ENCODE assay signal across 22 mouse cellular contexts in the genomic region with DNA sequence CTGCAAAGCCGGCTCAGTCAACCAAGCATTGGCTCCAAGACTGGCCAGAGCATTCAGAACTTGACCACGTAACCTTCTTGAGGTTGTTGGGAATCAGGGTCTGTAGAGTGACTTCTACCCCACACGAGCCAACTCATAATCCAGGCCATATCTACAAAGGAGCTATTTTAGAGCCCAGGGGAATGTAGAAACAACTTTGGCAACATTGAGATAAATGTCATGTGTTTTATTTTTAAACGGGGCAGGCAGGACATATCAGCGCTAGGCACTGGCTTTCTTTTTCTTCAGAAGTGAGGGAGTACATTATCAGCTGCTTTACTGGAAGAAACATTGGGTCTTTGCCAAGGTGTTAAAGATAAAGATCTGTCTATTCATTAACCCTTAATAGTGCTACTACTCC. TPM values are rescaled to one million over a fixed set of nuclear protein-coding genes. Genes with fewer than 3 reads are reported as not detected.
DNase-seq lines count a peak whose midpoint lies in the region; ATAC-seq and TF ChIP-seq lines count a peak whose summit lies in the region.
"Had no signal": no experiment of that assay in that cellular context is flagged by ENCODE, and none has a peak within 500 bp of the region (broad histone marks: within the 10 kb centered on the region; RNA-seq: fewer than 3 reads in every experiment).

No protein-coding gene starts in this region.

- H3K4me3 ChIP-seq in heart, adult 2 months, result no peak overlapping the region
- no peak overlapping the region for H3K4me3 ChIP-seq in heart, embryonic 14.5 days (ENCODE audit: control insufficient read depth in 1 of 2, insufficient read depth in 1 of 2, low read depth in 1 of 2, low read length in 2 of 2)
- H3K4me3 ChIP-seq in limb, embryonic 14.5 days (replicated peaks; ENCODE audit: low read length), result no peak overlapping the region
- H3K4me3 ChIP-seq in limb, embryonic 10.5 days, result no peak overlapping the region
- H3K4me3 ChIP-seq in heart, postnatal 0 days (ENCODE audit: low read depth, low read length), result no peak overlapping the region
- H3K4me3 ChIP-seq: embryonic facial prominence, embryonic 12.5 days; hindbrain, embryonic 10.5 days; intestine, embryonic 15.5 days had no signal

- peak overlapping the region; percentile 53; the same call in 1 of the 2 replicates for H3K27ac ChIP-seq in heart, adult 2 months
- H3K27ac ChIP-seq in heart, embryonic 14.5 days (replicated peaks in 1 of 2; ENCODE audit: control insufficient read depth in 1 of 2, insufficient read depth in 1 of 2, low read depth in 2 of 2, low read length in 2 of 2), result peak overlapping the region; percentile 66 to 86
- no peak overlapping the region for H3K27ac ChIP-seq in limb, embryonic 14.5 days (replicated peaks; ENCODE audit: low read depth, low read length)
- H3K27ac ChIP-seq in limb, embryonic 10.5 days, result no peak overlapping the region
- peak overlapping the region; percentile 57 for H3K27ac ChIP-seq in heart, postnatal 0 days (ENCODE audit: low read depth)
- H3K27ac ChIP-seq: embryonic facial prominence, embryonic 12.5 days; hindbrain, embryonic 10.5 days; hindbrain, embryonic 14.5 days; intestine, embryonic 15.5 days had no signal

- H3K36me3 ChIP-seq in heart, adult 2 months (ENCODE audit: control insufficient read depth, insufficient read depth, low read length), result peaks cover 2% of the 10 kb centered on the region; the same call in 1 of the 2 replicates
- no peaks in the 10 kb centered on the region for H3K36me3 ChIP-seq in heart, embryonic 14.5 days (ENCODE audit: control insufficient read depth, insufficient read depth, low read length)
- H3K36me3 ChIP-seq in limb, embryonic 14.5 days (ENCODE audit: control insufficient read depth, insufficient read depth, low read length), result no peaks in the 10 kb centered on the region
- no peaks in the 10 kb centered on the region for H3K36me3 ChIP-seq in limb, embryonic 10.5 days
- H3K36me3 ChIP-seq in heart, postnatal 0 days (replicated peaks; ENCODE audit: control insufficient read depth, insufficient read depth, low read length), result no peaks in the 10 kb centered on the region
- H3K36me3 ChIP-seq: embryonic facial prominence, embryonic 12.5 days; hindbrain, embryonic 10.5 days; intestine, embryonic 15.5 days had no signal

- no peaks in the 10 kb centered on the region for H3K27me3 ChIP-seq in heart, adult 2 months (ENCODE audit: control insufficient read depth, insufficient read depth, low read length)
- H3K27me3 ChIP-seq in heart, embryonic 14.5 days (ENCODE audit: control insufficient read depth, insufficient read depth, low read length), result no peaks in the 10 kb centered on the region
- H3K27me3 ChIP-seq in limb, embryonic 14.5 days (ENCODE audit: control insufficient read depth, insufficient read depth, low read length), result no peaks in the 10 kb centered on the region
- no peaks in the 10 kb centered on the region for H3K27me3 ChIP-seq in limb, embryonic 10.5 days (ENCODE audit: low read depth, poor library complexity, severe bottlenecking)
- no peaks in the 10 kb centered on the region for H3K27me3 ChIP-seq in heart, postnatal 0 days (ENCODE audit: control insufficient read depth, insufficient read depth, low read length)
- H3K27me3 ChIP-seq: embryonic facial prominence, embryonic 12.5 days; intestine, embryonic 15.5 days had no signal

- DNase-seq in heart, adult 2 months, result no peak
- DNase-seq in heart, postnatal 25 days (ENCODE audit: low spot score), result no peak
- DNase-seq in heart, postnatal 4 days, result no peak
- peak; percentile 26 for DNase-seq in limb, embryonic 14.5 days (ENCODE audit: low spot score)
- no peak for DNase-seq in limb, embryonic 10.5 days (ENCODE audit: low spot score)
- peak; percentile 31 for DNase-seq in heart, postnatal 0 days (ENCODE audit: low spot score)
- DNase-seq: adrenal gland, postnatal 14 days; cerebellum, adult 11-12 months; cerebellum, adult 9-10 months; cerebellum, postnatal 25 days; forebrain, postnatal 0 days; gastrocnemius, postnatal 14 days; kidney, adult 18-20 months had no signal

- 19% methylated on average over 5 of the region's 5 CpGs for WGBS in heart, adult 2 months
- WGBS in heart, embryonic 14.5 days, result 18% methylated on average over 5 of the region's 5 CpGs
- WGBS in limb, embryonic 14.5 days, result 61% methylated on average over 5 of the region's 5 CpGs
- 89% methylated on average over 5 of the region's 5 CpGs for WGBS in limb, embryonic 10.5 days
- 14% methylated on average over 5 of the region's 5 CpGs for WGBS in heart, postnatal 0 days

- TF ChIP-seq CTCF in heart, adult 2 months (IDR thresholded peaks at IDR 0.05), result no peak
- no peak for TF ChIP-seq CTCF in heart, postnatal 0 days (IDR thresholded peaks at IDR 0.05; ENCODE audit: low read depth)

- peaks cover 2% of the 10 kb centered on the region for H3K4me1 ChIP-seq in heart, adult 2 months (ENCODE audit: control insufficient read depth, insufficient read depth, low read length)
- H3K4me1 ChIP-seq in heart, embryonic 14.5 days (ENCODE audit: control insufficient read depth in 2 of 2, insufficient read depth in 2 of 2, low read length in 2 of 2), result peaks cover 17 to 58% of the 10 kb centered on the region in 2 experiments
- peaks cover 2% of the 10 kb centered on the region; the same call in 1 of the 2 replicates for H3K4me1 ChIP-seq in limb, embryonic 14.5 days (ENCODE audit: control insufficient read depth, insufficient read depth, low read length)
- H3K4me1 ChIP-seq in limb, embryonic 10.5 days, result no peaks in the 10 kb centered on the region
- peaks cover 30% of the 10 kb centered on the region for H3K4me1 ChIP-seq in heart, postnatal 0 days (ENCODE audit: control insufficient read depth, insufficient read depth)
- H3K4me1 ChIP-seq: embryonic facial prominence, embryonic 12.5 days; hindbrain, embryonic 10.5 days had no signal

- intact Hi-C loops in heart, adult 2 months (cut with DNase I), result no loop called here
- intact Hi-C loops in heart, postnatal 25 days (cut with DNase I), result no loop called here

- TF ChIP-seq POLR2A in heart, adult 2 months (IDR thresholded peaks at IDR 0.05; ENCODE audit: insufficient read depth, low read depth, low read length), result no peak
- no peak for TF ChIP-seq POLR2A in limb, embryonic 14.5 days (IDR thresholded peaks at IDR 0.05; ENCODE audit: borderline replicate concordance, extremely low read depth, insufficient read depth, insufficient read length)

- H3K4me2 ChIP-seq in heart, embryonic 14.5 days (ENCODE audit: low read length), result peak overlapping the region; percentile 43
- H3K4me2 ChIP-seq in limb, embryonic 14.5 days (replicated peaks; ENCODE audit: low read depth, low read length, severe bottlenecking), result no peak overlapping the region
- H3K4me2 ChIP-seq in heart, postnatal 0 days (ENCODE audit: low read depth, low read length), result peak overlapping the region; percentile 31; the same call in 1 of the 2 replicates
- H3K4me2 ChIP-seq: embryonic facial prominence, embryonic 12.5 days; hindbrain, embryonic 14.5 days; intestine, embryonic 15.5 days had no signal

- no peaks in the 10 kb centered on the region for H3K79me2 ChIP-seq in heart, adult 2 months (replicated peaks; ENCODE audit: control insufficient read depth, insufficient read depth, low read length)

- 0 out of 2 replicates have a peak, but pooled peaks have one; percentile 32 for ATAC-seq in heart, embryonic 14.5 days (ENCODE audit: insufficient number of reproducible peaks, insufficient read depth, low FRiP score, low read depth)
- ATAC-seq in limb, embryonic 14.5 days (ENCODE audit: low FRiP score, low read depth), result no peak
- ATAC-seq in heart, postnatal 0 days (ENCODE audit: insufficient read depth, low read depth), result peak; percentile 53
- ATAC-seq: activated CD4-positive, CD25-positive, alpha-beta regulatory T cell, adult 4 months; forebrain, postnatal 0 days; intestine, embryonic 15.5 days; Patski had no signal

- no peak for TF ChIP-seq EP300 in heart, adult 2 months (IDR thresholded peaks at IDR 0.05; ENCODE audit: insufficient read depth, low read depth, low read length)
- TF ChIP-seq EP300 in heart, postnatal 0 days (IDR thresholded peaks at IDR 0.05; ENCODE audit: low read depth), result no peak

- no peak overlapping the region for H3K9ac ChIP-seq in heart, adult 2 months (ENCODE audit: low read depth, low read length)
- no peak overlapping the region for H3K9ac ChIP-seq in heart, embryonic 14.5 days (ENCODE audit: low read length)
- H3K9ac ChIP-seq in limb, embryonic 14.5 days (ENCODE audit: low read depth, low read length, severe bottlenecking), result no peak overlapping the region
- no peak overlapping the region for H3K9ac ChIP-seq in heart, postnatal 0 days (replicated peaks; ENCODE audit: low read depth, low read length)
- H3K9ac ChIP-seq: embryonic facial prominence, embryonic 12.5 days; forebrain, postnatal 0 days; hindbrain, embryonic 14.5 days; intestine, embryonic 15.5 days had no signal

- no peaks in the 10 kb centered on the region for H3K9me3 ChIP-seq in heart, embryonic 14.5 days (ENCODE audit: control insufficient read depth, low read length)
- no peaks in the 10 kb centered on the region for H3K9me3 ChIP-seq in limb, embryonic 14.5 days (ENCODE audit: control insufficient read depth, low read length)
- no peaks in the 10 kb centered on the region for H3K9me3 ChIP-seq in limb, embryonic 10.5 days (replicated peaks)
- H3K9me3 ChIP-seq in heart, postnatal 0 days (replicated peaks; ENCODE audit: control insufficient read depth, low read length), result no peaks in the 10 kb centered on the region
- H3K9me3 ChIP-seq: embryonic facial prominence, embryonic 12.5 days; hindbrain, embryonic 10.5 days; intestine, embryonic 15.5 days had no signal

RNA-seq across cellular contexts. Expression of a gene that starts 36.1 kb away (rescaled TPM):
- total RNA-seq in heart, adult 2 months (2021), result 1 to 10 TPM; 2.5 to 3.5 TPM
- 1.5 and 2.3 TPM in 2 replicates for polyA plus RNA-seq in heart, adult 2 months (2012; rRNA removed)
- total RNA-seq in heart, postnatal 25 days (2021), result 1 to 10 TPM; 4.5 to 4.6 TPM
- polyA plus RNA-seq in heart, embryonic 14.5 days (2014; fragmentation: Nextera tagmentation; extraction: Ambion mirVana), result 4.2 and 5.3 TPM in 2 replicates
- total RNA-seq in heart, postnatal 4 days (2021), result 10 to 100 TPM; 16.6 to 18.3 TPM
- 9.4 and 11.5 TPM in 2 replicates for polyA plus RNA-seq in limb, embryonic 14.5 days (2012; rRNA removed)
- 7.0 and 7.2 TPM in 2 replicates for polyA plus RNA-seq in limb, embryonic 14.5 days (2014; fragmentation: Nextera tagmentation; extraction: Ambion mirVana)
- 0.05 and 0.06 TPM in 2 replicates for polyA plus RNA-seq in limb, embryonic 10.5 days (2016; fragmentation: Nextera tagmentation; extraction: Ambion mirVana)
- total RNA-seq in heart, postnatal 0 days (2014; rRNA removed; ENCODE audit: low replicate concordance), result 3.7 and 5.4 TPM in 2 replicates
- polyA plus RNA-seq in heart, postnatal 0 days (2015; fragmentation: Nextera tagmentation; extraction: Ambion mirVana), result 1.5 and 1.7 TPM in 2 replicates
- total RNA-seq: CH12.LX had no signal
- polyA plus RNA-seq: activated CD4-positive, CD25-positive, alpha-beta regulatory T cell, adult 4 months; forebrain, embryonic 11.5 days; Patski had no signal

Comparison
In these comparisons a context has a peak if more than half of its experiments do, and no peak if none do; other contexts are left out.
1. DNase-seq: peak in limb, embryonic 14.5 days (single experiment) and heart, postnatal 0 days (single experiment); none in heart, adult 2 months (0 of 2), heart, postnatal 25 days (single experiment), heart, postnatal 4 days (single experiment) and limb, embryonic 10.5 days (single experiment).
2. H3K27ac ChIP-seq: peak in heart, adult 2 months (single experiment), heart, embryonic 14.5 days (2 of 2) and heart, postnatal 0 days (single experiment); none in limb, embryonic 14.5 days (single experiment) and limb, embryonic 10.5 days (single experiment).